Mouse (Mus musculus) activated CD4-positive, CD25-positive, alpha-beta regulatory T cell, adult 9 weeks (primary cell): ENCODE data around the gene Zfp202. TPM values are rescaled to one million over a fixed set of nuclear protein-coding genes. Genes with fewer than 3 reads are reported as not detected.

Experiments
- polyA plus RNA-seq: library from polyadenylated mRNA; unstranded; fragments of 100-300 nt; shearing (Covaris generic); gene quantifications from one replicate; pipeline ENCODE4 v1.2.1, GENCODE M21; 2017

Zfp202 gene
- polyA plus RNA-seq, result 5.3 TPM

GRCm38 (mm10) chr9:40192098-40193038, at the start of gene Zfp202:
Gene Zfp202, plus strand, starts transcription at chr9:40192316.

GRCm38 (mm10) chr9:40180620-40181019, 11.5 kb upstream of the Zfp202 start, which contains the start of gene Olfr986:
Gene Olfr986, plus strand, starts transcription at chr9:40180920.

Other genes starting within 250 kb of the Zfp202 start
- gene Olfr975, start 240.3 kb upstream of the Zfp202 start, polyA plus RNA-seq, result not detected
- gene Olfr976, start 231.2 kb upstream of the Zfp202 start, polyA plus RNA-seq, result not detected
- not detected for gene Olfr978, start 200.2 kb upstream of the Zfp202 start, polyA plus RNA-seq
- gene Olfr979, start 188.9 kb upstream of the Zfp202 start, polyA plus RNA-seq, result not detected
- gene Olfr980, start 182.7 kb upstream of the Zfp202 start, polyA plus RNA-seq, result not detected
- not detected for gene Olfr981, start 170.9 kb upstream of the Zfp202 start, polyA plus RNA-seq
- gene Olfr982, start 118.5 kb upstream of the Zfp202 start, polyA plus RNA-seq, result not detected
- not detected for gene Olfr983, start 98.7 kb upstream of the Zfp202 start, polyA plus RNA-seq
- gene Olfr984, start 78.1 kb upstream of the Zfp202 start, polyA plus RNA-seq, result not detected
- gene Olfr985, start 62.1 kb upstream of the Zfp202 start, polyA plus RNA-seq, result not detected
- gene Tmem225, start 44.2 kb upstream of the Zfp202 start, polyA plus RNA-seq, result not detected
- gene Olfr986, start 11.4 kb upstream of the Zfp202 start, polyA plus RNA-seq, result not detected
- gene Scn3b, start 76.9 kb downstream of the Zfp202 start, polyA plus RNA-seq, result not detected